Comparison of ENCODE assay signal across 8 mouse cellular contexts in genomic region chr1:92895089-92895488, GRCm38 (mm10). TPM values are rescaled to one million over a fixed set of nuclear protein-coding genes. Genes with fewer than 3 reads are reported as not detected.
DNase-seq lines count a peak whose midpoint lies in the region; ATAC-seq and TF ChIP-seq lines count a peak whose summit lies in the region.

No protein-coding gene starts in this region.

- H3K4me1 ChIP-seq in embryonic facial prominence, embryonic 10.5 days: no peaks in the 10 kb centered on the region
- no peaks in the 10 kb centered on the region for H3K4me1 ChIP-seq in olfactory bulb, adult 2 months (ENCODE audit: control insufficient read depth, insufficient read depth, low read length)

- TF ChIP-seq POLR2A in olfactory bulb, adult 2 months (IDR thresholded peaks at IDR 0.05; ENCODE audit: insufficient read depth, low read depth, low read length): no peak

- H3K27me3 ChIP-seq in embryonic facial prominence, embryonic 10.5 days (replicated peaks; ENCODE audit: low read depth, poor library complexity, severe bottlenecking): peaks cover 26% of the 10 kb centered on the region

- WGBS in embryonic facial prominence, embryonic 10.5 days: 11% methylated on average over 3 of the region's 3 CpGs
- 15% methylated on average over 3 of the region's 3 CpGs for WGBS in olfactory bulb, adult 2 months

- ATAC-seq in granulocyte monocyte progenitor cell, adult 5-6 weeks (replicated peaks; ENCODE audit: poor library complexity, severe bottlenecking): peak; percentile 97

- H3K36me3 ChIP-seq in embryonic facial prominence, embryonic 10.5 days (replicated peaks): no peaks in the 10 kb centered on the region

- H3K4me3 ChIP-seq in embryonic facial prominence, embryonic 10.5 days: no peak overlapping the region
- no peak overlapping the region for H3K4me3 ChIP-seq in olfactory bulb, adult 2 months (ENCODE audit: insufficient read depth, low read depth, low read length)

- TF ChIP-seq CTCF in olfactory bulb, adult 2 months (IDR thresholded peaks at IDR 0.05; ENCODE audit: insufficient read depth, low read depth, low read length): peak; percentile 73

- no peaks in the 10 kb centered on the region for H3K9me3 ChIP-seq in embryonic facial prominence, embryonic 10.5 days

- H3K27ac ChIP-seq in embryonic facial prominence, embryonic 10.5 days (replicated peaks): no peak overlapping the region; the same call in 1 of the 2 replicates
- H3K27ac ChIP-seq in olfactory bulb, adult 2 months (ENCODE audit: insufficient read depth, low read depth, low read length): no peak overlapping the region

- DNase-seq in CD4-positive, CD25-positive, alpha-beta regulatory T cell, adult 2 months (ENCODE audit: low read depth, low spot score): peak; percentile 84
- peak; percentile 85 for DNase-seq in adrenal gland, postnatal 10 days
- peak; percentile 87 for DNase-seq in embryonic facial prominence, embryonic 10.5 days (ENCODE audit: low spot score)
- peak; percentile 84 for DNase-seq in kidney, postnatal 10 days
- peak; percentile 59 to 68 for DNase-seq in lung, adult 18-20 months
- DNase-seq in thymus, adult 18-20 months: peak; percentile 57 to 59

RNA-seq across cellular contexts. Expression of gene Ankmy1, which starts 7.6 kb away (rescaled TPM):
- under 1 TPM; 0.75 to 0.82 TPM for total RNA-seq in adrenal gland, postnatal 10 days (2021)
- 0.30 and 0.45 TPM in 2 replicates for polyA plus RNA-seq in embryonic facial prominence, embryonic 10.5 days (2016; fragmentation: Nextera tagmentation; extraction: Ambion mirVana)
- not detected in 2 replicates for total RNA-seq in granulocyte monocyte progenitor cell, adult 5-6 weeks (2014; fragmentation: Nextera tagmentation)
- 0.15 and 0.34 TPM in 2 replicates for total RNA-seq in granulocyte monocyte progenitor cell, adult 5-6 weeks (2017)
- polyA plus RNA-seq in olfactory bulb, adult 2 months (2012; ENCODE audit: insufficient read depth, insufficient read length, low replicate concordance, missing spikeins): not detected in 2 replicates

RNA-seq across cellular contexts. Expression of gene Dusp28, which starts 11.7 kb away (rescaled TPM):
- 10 to 100 TPM; 13.5 to 17.0 TPM for total RNA-seq in adrenal gland, postnatal 10 days (2021)
- polyA plus RNA-seq in embryonic facial prominence, embryonic 10.5 days (2016; fragmentation: Nextera tagmentation; extraction: Ambion mirVana): 11.0 and 11.9 TPM in 2 replicates
- total RNA-seq in granulocyte monocyte progenitor cell, adult 5-6 weeks (2014; fragmentation: Nextera tagmentation): 7.4 and 13.4 TPM in 2 replicates
- total RNA-seq in granulocyte monocyte progenitor cell, adult 5-6 weeks (2017): 2.6 and 5.5 TPM in 2 replicates
- not detected in 2 replicates for polyA plus RNA-seq in olfactory bulb, adult 2 months (2012; ENCODE audit: insufficient read depth, insufficient read length, low replicate concordance, missing spikeins)

RNA-seq across cellular contexts. Expression of gene Rnpepl1, which starts 15.5 kb away (rescaled TPM):
- total RNA-seq in adrenal gland, postnatal 10 days (2021): 10 to 100 TPM; 64.6 to 72.0 TPM
- polyA plus RNA-seq in embryonic facial prominence, embryonic 10.5 days (2016; fragmentation: Nextera tagmentation; extraction: Ambion mirVana): 26.4 and 28.0 TPM in 2 replicates
- total RNA-seq in granulocyte monocyte progenitor cell, adult 5-6 weeks (2014; fragmentation: Nextera tagmentation): 20.3 and 38.0 TPM in 2 replicates
- total RNA-seq in granulocyte monocyte progenitor cell, adult 5-6 weeks (2017): 8.4 and 15.5 TPM in 2 replicates
- polyA plus RNA-seq in olfactory bulb, adult 2 months (2012; ENCODE audit: insufficient read depth, insufficient read length, low replicate concordance, missing spikeins): not detected in 2 replicates

RNA-seq across cellular contexts. Expression of gene Capn10, which starts 39.1 kb away (rescaled TPM):
- total RNA-seq in adrenal gland, postnatal 10 days (2021): 10 to 100 TPM; 16.8 to 22.4 TPM
- 37.7 and 42.0 TPM in 2 replicates for polyA plus RNA-seq in embryonic facial prominence, embryonic 10.5 days (2016; fragmentation: Nextera tagmentation; extraction: Ambion mirVana)
- 11.6 and 12.7 TPM in 2 replicates for total RNA-seq in granulocyte monocyte progenitor cell, adult 5-6 weeks (2014; fragmentation: Nextera tagmentation)
- total RNA-seq in granulocyte monocyte progenitor cell, adult 5-6 weeks (2017): 8.1 and 9.2 TPM in 2 replicates
- polyA plus RNA-seq in olfactory bulb, adult 2 months (2012; ENCODE audit: insufficient read depth, insufficient read length, low replicate concordance, missing spikeins): not detected in 2 replicates

RNA-seq across cellular contexts. Expression of gene Gpr35, which starts 55.6 kb away (rescaled TPM):
- 1 to 10 TPM in 1 of 2 experiments, under 1 TPM in 1; 0.97 to 1.7 TPM for total RNA-seq in adrenal gland, postnatal 10 days (2021)
- polyA plus RNA-seq in embryonic facial prominence, embryonic 10.5 days (2016; fragmentation: Nextera tagmentation; extraction: Ambion mirVana): 0.13 and 0.19 TPM in 2 replicates
- total RNA-seq in granulocyte monocyte progenitor cell, adult 5-6 weeks (2014; fragmentation: Nextera tagmentation): 0.58 TPM in 1 of 2 replicates, not detected in the other
- total RNA-seq in granulocyte monocyte progenitor cell, adult 5-6 weeks (2017): 0.04 and 0.26 TPM in 2 replicates
- not detected in 2 replicates for polyA plus RNA-seq in olfactory bulb, adult 2 months (2012; ENCODE audit: insufficient read depth, insufficient read length, low replicate concordance, missing spikeins)
